Mouse (Mus musculus): Measurements from ENCODE around the gene Helz2. TPM values are rescaled to one million over a fixed set of nuclear protein-coding genes. Genes with fewer than 3 reads are reported as not detected.

The Helz2 gene
- 1 to 10 TPM; 2.5 to 3.4 TPM for total RNA-seq (2021)
- long read RNA-seq, experiment 1 = 0 reads
- long read RNA-seq, experiment 2 = 0 reads

GRCm38 (mm10) chr2:181241602-181242313, at the start of gene Helz2:
Helz2 (minus strand) TSS chr2:181242027.
- peak; percentile 61 for DNase-seq

GRCm38 (mm10) chr2:181290937-181291336, 49.1 kb upstream of the Helz2 start:
- no peak for DNase-seq

GRCm38 (mm10) chr2:181288691-181289090, 46.9 kb upstream of the Helz2 start:
- no peak for DNase-seq

- DNase-seq = peak; percentile 94
Observed at GRCm38 (mm10) chr2:181287958-181288350, 46.1 kb upstream of the Helz2 start, which contains the start of gene Gmeb2. Gmeb2 (minus strand) TSS chr2:181288035.

GRCm38 (mm10) chr2:181287338-181287957, 45.6 kb upstream of the Helz2 start:
- DNase-seq = peak; percentile 84

GRCm38 (mm10) chr2:181286629-181287337, 45.0 kb upstream of the Helz2 start:
- DNase-seq = no peak

- no peak for DNase-seq
Observed at GRCm38 (mm10) chr2:181279968-181280367, 38.1 kb upstream of the Helz2 start.

GRCm38 (mm10) chr2:181277866-181278265, 36.0 kb upstream of the Helz2 start:
- no peak for DNase-seq

- DNase-seq = peak; percentile 10
Observed at GRCm38 (mm10) chr2:181276766-181277165, 34.9 kb upstream of the Helz2 start.

- DNase-seq = no peak
Observed at GRCm38 (mm10) chr2:181274639-181275038, 32.8 kb upstream of the Helz2 start.

- no peak for DNase-seq
Observed at GRCm38 (mm10) chr2:181273829-181274228, 32.0 kb upstream of the Helz2 start.

GRCm38 (mm10) chr2:181272092-181272491, 30.3 kb upstream of the Helz2 start:
- DNase-seq = no peak

- DNase-seq = no peak
Observed at GRCm38 (mm10) chr2:181266839-181267238, 25.0 kb upstream of the Helz2 start.

GRCm38 (mm10) chr2:181253248-181253647, 11.4 kb upstream of the Helz2 start:
- no peak for DNase-seq

- no peak for DNase-seq
Observed at GRCm38 (mm10) chr2:181251841-181252240, 10.0 kb upstream of the Helz2 start.

- DNase-seq = no peak
Observed at GRCm38 (mm10) chr2:181249217-181249616, 7.4 kb upstream of the Helz2 start.

- no peak for DNase-seq
Observed at GRCm38 (mm10) chr2:181245031-181245430, 3.2 kb upstream of the Helz2 start.

GRCm38 (mm10) chr2:181243706-181244394, 2.0 kb upstream of the Helz2 start:
- DNase-seq = peak; percentile 55

GRCm38 (mm10) chr2:181242314-181242665, 463 bp upstream of the Helz2 start:
- DNase-seq = no peak

- DNase-seq = no peak
Observed at GRCm38 (mm10) chr2:181240806-181241440, 904 bp downstream of the Helz2 start.

- DNase-seq = no peak
Observed at GRCm38 (mm10) chr2:181239261-181239660, 2.6 kb downstream of the Helz2 start.

GRCm38 (mm10) chr2:181238861-181239260, 3.0 kb downstream of the Helz2 start:
- no peak for DNase-seq

All from gastrocnemius, postnatal 25 days (tissue).